Mouse (Mus musculus): Measurements from ENCODE around the gene Mroh3.

The Mroh3 gene

DNA sequence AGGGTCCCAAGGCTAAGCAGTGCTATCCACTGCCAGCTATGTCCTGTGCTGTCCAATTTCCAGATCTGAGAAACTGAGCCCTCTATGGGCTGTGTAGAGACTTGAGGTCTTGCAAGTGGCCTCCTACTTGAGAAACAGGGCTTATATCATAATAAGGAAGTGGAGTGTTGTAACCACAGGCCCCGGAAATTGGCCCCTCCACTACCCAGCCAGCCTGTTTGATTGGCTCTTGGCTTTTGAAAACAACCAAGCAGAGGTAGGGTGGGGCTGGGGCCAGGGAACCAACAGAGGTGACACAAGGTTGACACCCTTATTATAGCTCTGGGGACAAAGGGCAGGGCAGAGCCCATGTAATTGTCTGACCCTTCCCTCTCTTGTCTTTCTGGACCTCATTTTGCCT lies 77.6 kb downstream of the Mroh3 start:
- in situ Hi-C loops (cut with MboI; ENCODE audit: low pct_unique_long_range_greater_than_20kb in 1 of 2, low sequenced_read_pairs in 2 of 2, unreplicated experiment in 1 of 2) = no loop called here

DNA sequence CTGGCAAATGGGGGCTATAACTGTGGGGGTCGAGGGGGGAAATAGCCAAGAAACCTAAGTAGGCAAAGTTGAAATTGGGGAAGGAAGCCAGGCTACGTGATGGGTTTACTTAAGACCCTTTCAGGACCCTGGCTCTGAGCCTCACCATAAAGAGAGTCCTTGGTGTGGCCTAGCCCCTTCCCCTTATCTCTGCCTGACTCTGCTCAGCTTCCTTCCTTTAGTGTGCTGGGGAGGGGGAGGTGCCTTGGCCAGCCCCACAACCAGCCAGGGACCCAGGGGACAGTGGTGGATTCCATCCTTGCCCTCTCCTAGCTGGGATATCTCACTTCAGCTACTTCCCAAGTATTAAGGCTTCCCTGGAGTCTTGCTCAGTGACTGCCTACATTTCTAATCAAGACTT lies 78.1 kb downstream of the Mroh3 start:
- in situ Hi-C loops (cut with MboI; ENCODE audit: low pct_unique_long_range_greater_than_20kb in 1 of 2, low sequenced_read_pairs in 2 of 2, unreplicated experiment in 1 of 2) = no loop called here

DNA sequence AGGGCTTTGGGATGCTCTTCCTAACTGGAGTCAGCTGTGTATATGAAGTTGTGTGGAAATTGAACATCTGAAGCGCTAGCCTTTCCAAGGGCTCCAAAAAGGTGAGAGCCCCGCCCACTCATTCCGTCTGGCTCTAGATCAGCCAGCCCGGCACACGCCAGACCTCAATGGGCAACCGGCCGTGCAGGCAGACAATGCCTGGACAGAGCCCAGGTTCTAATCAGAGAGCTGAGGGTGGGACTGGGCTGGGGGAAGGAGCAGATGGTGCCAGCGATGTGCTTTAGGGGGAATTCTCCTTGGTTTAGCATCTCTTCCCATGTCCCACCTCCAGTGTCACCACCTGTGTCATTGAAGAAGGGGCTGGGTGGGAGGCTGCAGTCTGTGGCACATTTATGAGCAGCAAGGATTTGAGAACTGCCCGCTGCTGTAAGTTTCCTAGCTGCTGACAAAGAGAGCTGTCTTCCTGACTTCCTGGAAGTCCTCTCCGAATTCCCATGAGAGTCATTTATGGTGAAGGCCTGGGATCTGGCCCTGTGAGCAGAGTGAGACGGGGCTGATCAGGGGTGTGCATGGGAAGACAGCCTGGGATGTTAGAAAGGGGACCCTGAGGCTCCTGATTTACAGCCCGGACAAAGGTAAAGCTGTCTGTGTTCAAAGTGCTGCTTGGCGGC lies 78.9 kb downstream of the Mroh3 start:
- in situ Hi-C loops (cut with MboI; ENCODE audit: low pct_unique_long_range_greater_than_20kb in 1 of 2, low sequenced_read_pairs in 2 of 2, unreplicated experiment in 1 of 2) = no loop called here

DNA sequence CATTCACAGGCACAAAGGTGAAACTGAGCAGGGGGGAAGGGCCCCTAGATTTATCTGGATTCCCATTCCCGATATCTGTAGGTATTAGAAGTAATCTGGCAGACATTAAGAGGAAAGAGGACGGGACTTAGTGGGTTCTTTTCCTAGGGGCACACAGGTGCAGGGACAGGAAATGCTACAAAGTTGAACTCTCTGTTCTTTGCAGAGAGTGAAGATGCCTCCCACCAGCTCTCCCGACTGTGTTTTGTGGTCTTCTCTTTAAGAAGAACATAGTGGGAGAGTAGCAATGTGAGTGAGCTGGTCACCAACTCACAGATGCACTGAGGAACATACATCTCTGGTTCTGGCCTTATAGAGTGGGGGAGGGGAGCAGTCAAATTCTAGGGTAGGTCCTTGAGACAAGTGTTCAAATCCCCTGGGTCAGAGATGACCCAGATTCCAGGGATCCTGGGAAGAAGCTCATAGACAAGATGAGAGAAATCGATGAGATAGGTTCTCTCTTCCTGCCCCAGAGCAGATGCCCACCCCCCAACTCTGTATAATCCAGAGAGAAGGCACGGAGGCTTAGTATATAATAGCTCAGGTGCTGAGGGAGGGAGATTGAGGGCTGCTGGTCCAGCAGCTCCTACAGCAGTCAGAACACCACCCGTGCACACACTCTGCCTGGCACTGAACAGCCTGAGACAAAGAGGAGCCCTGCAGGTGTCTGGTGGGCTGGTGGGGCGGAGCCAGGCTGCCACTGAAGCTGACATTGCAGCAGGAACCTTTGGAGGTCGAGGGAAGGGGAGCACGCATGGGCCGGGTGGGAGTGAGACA lies 80.0 kb downstream of the Mroh3 start:
- in situ Hi-C loops (cut with MboI; ENCODE audit: low pct_unique_long_range_greater_than_20kb in 1 of 2, low sequenced_read_pairs in 2 of 2, unreplicated experiment in 1 of 2) = no loop called here
